Mouse (Mus musculus): Measurements from ENCODE around the gene Bora. TPM values are rescaled to one million over a fixed set of nuclear protein-coding genes. Genes with fewer than 3 reads are reported as not detected.
"Not testable (repeated sequence)": the region's sequence is repeated elsewhere in the genome, so short reads cannot be mapped to it uniquely, and the experiment has no call there.

The Bora gene
- 68.0 and 77.7 TPM in 2 replicates for polyA plus RNA-seq (2016; fragmentation: Nextera tagmentation; extraction: Ambion mirVana)

DNA sequence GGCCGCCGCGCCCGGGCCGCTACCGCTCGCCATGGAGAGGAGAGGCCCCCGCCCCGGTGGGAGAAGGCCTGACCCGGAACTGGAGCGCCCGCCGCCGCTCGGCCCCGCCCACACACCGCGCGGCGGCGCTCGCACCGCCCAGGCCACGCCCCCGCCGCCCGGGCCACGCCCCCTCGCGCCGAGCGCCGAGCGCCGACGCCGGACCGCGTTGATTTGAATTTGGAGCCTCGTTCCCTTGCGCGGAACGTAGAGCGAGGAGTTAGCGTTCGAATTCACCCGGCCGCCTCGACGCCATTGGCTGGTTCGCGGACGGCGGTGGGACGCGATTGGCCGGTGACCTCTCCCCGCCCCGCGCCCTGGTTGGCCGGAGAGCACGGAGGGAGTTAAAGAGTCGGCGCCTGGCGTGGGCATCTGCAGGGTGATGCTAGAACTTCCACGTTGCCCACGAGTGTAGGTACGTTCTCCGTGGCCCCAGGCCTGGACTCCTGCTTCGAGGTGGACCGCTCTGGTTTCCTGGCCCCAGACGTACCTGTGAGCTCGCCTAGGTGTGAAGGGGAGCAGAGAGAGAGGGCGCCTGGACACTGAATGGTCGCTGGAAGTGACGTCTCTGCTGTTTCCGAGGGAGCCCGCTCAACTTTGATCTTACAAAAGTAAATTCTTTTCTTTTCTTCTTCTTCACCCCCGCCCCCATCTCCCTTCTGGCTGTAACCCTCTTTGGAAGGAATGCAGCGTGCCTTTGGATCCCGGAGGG is at the start of gene Bora, which contains the start of gene Mzt1:
Gene Bora (plus strand): TSS at position 192 of the 751 bp plus-strand sequence.
Gene Mzt1 (minus strand): TSS at position 104 of the 751 bp plus-strand sequence.
- peak within 1 kb of the TSS; percentile 73 for H3K4me2 ChIP-seq
- H3K9me3 ChIP-seq: no peaks in the 10 kb centered on the region
- H3K9ac ChIP-seq: peak within 1 kb of the TSS; percentile 80
- peak within 1 kb of the TSS; percentile 87 for H3K4me3 ChIP-seq (replicated peaks)
- peaks cover 23% of the 10 kb centered on the region for H3K4me1 ChIP-seq
- no peaks in the 10 kb centered on the region; the same call in 1 of the 2 replicates for H3K36me3 ChIP-seq (replicated peaks)
- H3K27ac ChIP-seq: peak within 1 kb of the TSS; percentile 82
- peak; percentile 97 for ATAC-seq (ENCODE audit: low FRiP score)
- no peaks in the 10 kb centered on the region for H3K27me3 ChIP-seq
- under 1% methylated on average over 80 of the region's 81 CpGs for WGBS

DNA sequence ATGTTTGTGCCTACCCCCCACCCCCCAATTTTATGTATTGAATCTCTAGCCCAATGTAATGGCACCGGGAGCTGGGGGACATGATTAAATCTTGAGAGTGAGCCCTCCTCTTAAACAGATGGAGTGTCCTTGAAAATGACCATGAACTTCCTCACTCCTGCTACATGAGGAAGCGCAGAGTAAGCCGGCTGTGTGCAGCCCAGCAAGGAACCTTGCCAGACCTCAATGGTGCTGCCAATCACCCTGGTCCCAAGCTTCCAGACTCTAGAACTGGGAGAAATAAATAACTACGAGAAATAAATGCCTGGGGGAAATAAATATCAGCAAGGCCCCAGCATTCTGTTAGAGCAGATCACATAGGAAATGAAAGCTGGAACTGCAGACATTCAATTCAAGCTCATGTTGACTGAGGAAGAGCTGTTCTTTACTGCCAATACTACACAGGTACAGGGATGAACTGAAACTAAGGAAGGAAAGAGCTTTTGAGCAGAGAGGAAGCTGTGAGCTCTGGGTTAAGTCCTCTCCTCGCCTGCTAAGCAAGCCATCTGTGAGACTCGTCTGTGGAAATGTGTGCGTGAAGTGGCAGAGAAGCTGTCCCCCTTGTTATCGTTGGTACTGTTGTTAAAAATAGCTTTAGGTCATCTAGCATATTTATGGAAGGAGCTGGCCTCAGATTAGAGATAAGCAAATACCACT is 35.6 kb upstream of the Bora start:
- Histone ChIP-seq H3K9ac (no peak overlapping the region), H3K4me1 (no peaks in the 10 kb centered on the region), H3K4me3 (replicated peaks) (no peak overlapping the region), H3K27me3 (no peaks in the 10 kb centered on the region), H3K36me3 (replicated peaks) (no peaks in the 10 kb centered on the region), H3K4me2 (no peak overlapping the region), H3K9me3 (no peaks in the 10 kb centered on the region), H3K27ac (no peak overlapping the region)
- 82% methylated on average over 8 of the region's 8 CpGs for WGBS
- ATAC-seq (ENCODE audit: low FRiP score): no peak

DNA sequence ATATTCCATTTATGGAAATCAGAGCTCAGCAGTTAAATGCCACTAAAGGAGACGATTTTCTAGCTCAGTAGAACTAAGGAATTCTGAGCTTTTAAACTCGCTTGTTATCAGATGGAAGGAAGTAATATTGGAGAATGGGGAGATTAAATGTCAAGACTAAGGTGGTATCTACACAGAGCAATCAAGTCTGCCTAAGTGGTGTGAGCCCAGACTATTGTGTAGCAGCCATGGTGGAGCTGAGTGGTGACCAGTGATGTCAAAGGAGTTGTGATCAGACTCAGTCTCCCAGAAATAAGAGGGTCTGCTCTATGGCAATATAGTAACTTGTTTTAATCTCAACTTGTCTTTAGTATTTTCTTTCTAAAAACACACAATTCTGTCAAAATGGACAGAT is 35.1 kb upstream of the Bora start:
- no peak overlapping the region for H3K4me3 ChIP-seq (replicated peaks)
- H3K9me3 ChIP-seq: no peaks in the 10 kb centered on the region
- H3K36me3 ChIP-seq (replicated peaks): no peaks in the 10 kb centered on the region
- H3K4me2 ChIP-seq: no peak overlapping the region
- no peak overlapping the region for H3K27ac ChIP-seq
- WGBS: 77% methylated on average over 2 of the region's 2 CpGs
- no peaks in the 10 kb centered on the region for H3K27me3 ChIP-seq
- no peak overlapping the region for H3K9ac ChIP-seq
- ATAC-seq (ENCODE audit: low FRiP score): no peak
- no peaks in the 10 kb centered on the region for H3K4me1 ChIP-seq

DNA sequence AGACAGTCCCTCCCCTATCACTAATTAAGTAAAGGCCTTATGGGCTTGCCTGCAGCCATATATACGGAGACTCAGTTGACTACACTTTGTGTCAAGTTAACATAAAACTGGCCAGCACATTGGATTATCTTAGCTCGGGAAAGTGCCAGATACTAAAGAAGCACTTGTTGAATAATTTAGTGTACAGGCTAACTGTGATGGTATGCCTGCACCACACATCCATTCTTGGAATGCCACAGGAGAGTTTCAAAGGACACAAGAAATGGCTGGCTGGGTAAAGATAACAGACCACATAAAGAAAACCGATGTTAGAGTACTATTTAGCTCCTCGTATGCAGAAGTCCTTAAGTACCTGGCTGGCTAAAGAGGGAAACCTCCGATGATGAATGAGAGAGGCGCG is 27.3 kb upstream of the Bora start:
- Histone ChIP-seq H3K9me3 (no peaks in the 10 kb centered on the region), H3K4me3 (replicated peaks) (no peak overlapping the region), H3K27ac (no peak overlapping the region), H3K36me3 (replicated peaks) (no peaks in the 10 kb centered on the region), H3K9ac (no peak overlapping the region), H3K27me3 (no peaks in the 10 kb centered on the region), H3K4me2 (no peak overlapping the region), H3K4me1 (no peaks in the 10 kb centered on the region)
- 80% methylated on average over 7 of the region's 7 CpGs for WGBS
- ATAC-seq (ENCODE audit: low FRiP score): no peak

DNA sequence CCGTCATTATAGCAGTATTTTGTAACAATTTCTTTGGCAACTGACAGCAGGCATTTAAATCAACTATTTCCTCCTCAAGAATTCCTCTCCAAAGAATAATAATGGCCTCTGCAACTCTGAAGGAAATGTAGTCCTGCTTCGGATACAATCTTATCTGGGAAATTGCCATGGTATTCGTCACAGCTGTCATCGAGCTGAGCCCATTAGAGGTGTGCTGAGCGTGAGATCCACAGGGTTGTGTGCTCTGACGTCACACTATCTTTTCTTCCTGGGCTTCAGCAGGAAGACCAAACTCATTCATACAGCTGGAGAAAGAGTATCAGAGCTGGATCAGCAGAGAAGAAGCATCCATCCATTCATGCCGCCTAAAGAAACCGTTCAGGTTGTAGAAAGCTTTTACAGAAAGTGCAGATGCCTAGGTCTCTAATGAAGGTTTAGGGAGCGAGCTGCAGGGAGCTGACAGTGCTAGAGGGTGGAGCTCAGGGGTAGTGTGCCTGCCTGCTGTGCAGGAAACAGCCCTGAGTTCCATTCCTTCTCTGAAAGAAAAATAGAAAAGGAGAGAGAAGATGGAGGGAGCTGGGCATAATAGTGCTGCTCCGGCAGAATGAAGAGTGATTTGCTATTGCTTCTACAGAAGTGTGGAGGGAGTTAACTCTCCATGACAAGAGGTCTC is 26.8 kb upstream of the Bora start:
- Histone ChIP-seq H3K27me3 (no peaks in the 10 kb centered on the region), H3K9ac (no peak overlapping the region), H3K4me3 (replicated peaks) (no peak overlapping the region), H3K27ac (no peak overlapping the region), H3K9me3 (no peaks in the 10 kb centered on the region), H3K36me3 (replicated peaks) (no peaks in the 10 kb centered on the region), H3K4me2 (no peak overlapping the region), H3K4me1 (no peaks in the 10 kb centered on the region)
- no peak for ATAC-seq (ENCODE audit: low FRiP score)
- 69% methylated on average over 10 of the region's 10 CpGs for WGBS

DNA sequence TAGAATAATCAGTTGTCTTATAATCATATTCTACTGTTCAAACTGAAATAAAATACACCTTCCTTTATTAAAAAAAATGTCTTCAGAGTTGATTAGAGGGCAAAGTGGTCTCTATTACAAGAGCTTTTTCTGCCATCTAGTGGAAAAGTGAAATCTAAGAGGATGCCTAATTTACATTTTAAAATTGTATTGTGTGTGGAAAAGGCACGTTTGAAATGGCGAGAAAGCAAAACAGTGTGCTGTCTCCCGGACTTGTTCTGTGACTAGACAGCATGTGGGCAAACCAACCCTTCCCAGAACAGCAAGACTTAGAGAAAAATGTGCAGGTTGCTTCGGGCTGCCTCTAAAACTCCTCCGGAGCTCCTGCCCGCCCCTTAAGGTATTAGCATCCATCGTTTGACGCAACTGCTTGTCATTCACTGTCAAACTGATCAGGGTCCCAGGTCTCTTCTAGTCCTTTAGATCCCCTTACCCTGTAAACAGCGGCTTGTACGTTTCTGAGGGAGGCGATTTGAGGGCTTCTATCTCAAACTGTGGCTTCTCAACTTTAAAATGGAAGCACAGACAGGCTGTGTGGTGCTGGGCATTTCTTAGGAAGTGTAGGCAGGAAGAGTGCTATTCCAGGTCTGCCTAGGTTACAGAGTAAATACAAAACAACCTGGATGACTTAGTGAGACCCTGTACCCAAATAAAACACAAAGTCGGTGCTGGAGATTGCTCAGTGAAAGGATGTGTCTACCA is 23.5 kb upstream of the Bora start:
- ATAC-seq (ENCODE audit: low FRiP score): peak; percentile 48; the same call in 1 of the 2 replicates
- no peaks in the 10 kb centered on the region for H3K27me3 ChIP-seq
- H3K4me2 ChIP-seq: peak overlapping the region; percentile 42
- H3K9me3 ChIP-seq: no peaks in the 10 kb centered on the region
- H3K9ac ChIP-seq: no peak overlapping the region
- no peak overlapping the region for H3K27ac ChIP-seq
- no peaks in the 10 kb centered on the region for H3K4me1 ChIP-seq
- 44% methylated on average over 12 of the region's 12 CpGs for WGBS
- peak overlapping the region; percentile 23; the same call in 1 of the 2 replicates for H3K4me3 ChIP-seq (replicated peaks)
- H3K36me3 ChIP-seq (replicated peaks): no peaks in the 10 kb centered on the region

DNA sequence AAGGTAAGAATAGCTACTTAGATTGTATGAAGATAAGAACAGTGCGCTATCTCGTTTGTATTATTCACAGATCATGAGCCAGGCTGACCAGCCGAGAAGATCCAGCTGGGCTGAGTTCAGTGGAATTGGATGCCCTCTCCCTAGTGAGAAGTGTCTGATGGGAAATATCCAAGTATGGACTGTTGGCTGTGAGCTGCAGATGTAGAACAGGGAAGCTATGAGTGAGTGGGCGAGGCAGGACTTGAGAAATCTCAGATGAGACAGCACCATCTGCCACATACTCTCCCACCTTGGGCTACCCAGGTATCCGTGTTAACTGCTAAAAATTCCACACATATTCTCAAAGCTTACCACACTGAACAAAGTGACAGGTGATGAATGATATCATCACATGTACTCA is 16.0 kb upstream of the Bora start:
- H3K4me3 ChIP-seq (replicated peaks): no peak overlapping the region
- no peak overlapping the region for H3K27ac ChIP-seq
- 87% methylated on average over 5 of the region's 5 CpGs for WGBS
- no peaks in the 10 kb centered on the region for H3K27me3 ChIP-seq
- no peaks in the 10 kb centered on the region for H3K4me1 ChIP-seq
- H3K9me3 ChIP-seq: no peaks in the 10 kb centered on the region
- no peak overlapping the region for H3K9ac ChIP-seq
- ATAC-seq (ENCODE audit: low FRiP score): no peak
- peaks cover 13% of the 10 kb centered on the region for H3K36me3 ChIP-seq (replicated peaks)
- H3K4me2 ChIP-seq: no peak overlapping the region

DNA sequence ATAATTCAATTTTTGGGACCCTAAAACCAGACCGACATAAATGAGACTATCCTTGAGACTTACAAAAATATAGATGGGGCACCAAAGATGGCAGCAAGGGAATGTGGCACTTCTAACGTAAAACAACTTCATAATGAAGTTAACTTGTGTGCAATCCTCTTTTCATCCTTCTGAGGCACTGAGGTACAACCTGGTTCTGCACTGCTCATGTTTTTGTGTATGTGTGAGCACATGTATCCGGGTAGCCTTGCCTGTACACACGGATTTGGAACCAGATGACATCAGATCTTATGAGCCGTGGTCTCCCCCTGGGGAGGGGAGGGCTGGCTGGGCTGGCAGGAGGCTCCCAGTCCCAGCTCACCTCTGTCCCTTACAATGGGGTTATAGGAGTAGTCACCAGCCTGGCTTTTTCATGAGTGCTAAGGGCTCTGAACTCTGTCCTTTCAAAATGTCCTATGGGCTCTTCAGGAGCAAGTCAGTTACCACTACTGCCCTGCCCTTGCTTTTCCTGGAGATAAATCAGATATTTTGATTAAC is 14.6 kb upstream of the Bora start:
- Histone ChIP-seq H3K4me2 (no peak overlapping the region), H3K27me3 (no peaks in the 10 kb centered on the region), H3K27ac (no peak overlapping the region), H3K9ac (no peak overlapping the region), H3K4me1 (no peaks in the 10 kb centered on the region), H3K9me3 (no peaks in the 10 kb centered on the region), H3K36me3 (replicated peaks) (peaks cover 19% of the 10 kb centered on the region), H3K4me3 (replicated peaks) (no peak overlapping the region)
- WGBS: 88% methylated on average over 5 of the region's 5 CpGs
- no peak for ATAC-seq (ENCODE audit: low FRiP score)

DNA sequence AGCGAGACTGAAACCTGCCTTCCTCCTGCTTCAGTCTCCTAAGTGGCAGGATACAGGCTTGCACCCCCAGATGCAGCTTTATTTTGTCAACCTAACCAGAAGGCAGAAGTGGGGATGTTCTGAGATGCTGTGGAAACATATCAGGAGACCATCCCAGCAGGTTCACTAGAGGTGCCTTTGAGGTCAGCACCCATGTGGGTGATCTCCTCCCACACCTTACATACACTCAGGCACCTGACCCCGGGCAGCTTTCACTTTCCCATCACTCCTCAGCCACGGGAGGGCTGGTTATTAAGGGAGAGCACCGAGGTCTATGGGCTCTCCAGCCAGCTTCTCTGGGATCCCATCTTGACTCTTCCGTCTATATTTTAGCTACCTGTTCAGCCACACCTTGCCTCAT is 13.4 kb upstream of the Bora start:
- H3K4me1 ChIP-seq: no peaks in the 10 kb centered on the region
- H3K36me3 ChIP-seq (replicated peaks): peaks cover 20% of the 10 kb centered on the region
- H3K27ac ChIP-seq: no peak overlapping the region
- no peak overlapping the region for H3K4me2 ChIP-seq
- no peaks in the 10 kb centered on the region for H3K27me3 ChIP-seq
- WGBS: 86% methylated on average over 5 of the region's 5 CpGs
- no peak overlapping the region for H3K9ac ChIP-seq
- H3K9me3 ChIP-seq: no peaks in the 10 kb centered on the region
- ATAC-seq (ENCODE audit: low FRiP score): no peak
- H3K4me3 ChIP-seq (replicated peaks): no peak overlapping the region

DNA sequence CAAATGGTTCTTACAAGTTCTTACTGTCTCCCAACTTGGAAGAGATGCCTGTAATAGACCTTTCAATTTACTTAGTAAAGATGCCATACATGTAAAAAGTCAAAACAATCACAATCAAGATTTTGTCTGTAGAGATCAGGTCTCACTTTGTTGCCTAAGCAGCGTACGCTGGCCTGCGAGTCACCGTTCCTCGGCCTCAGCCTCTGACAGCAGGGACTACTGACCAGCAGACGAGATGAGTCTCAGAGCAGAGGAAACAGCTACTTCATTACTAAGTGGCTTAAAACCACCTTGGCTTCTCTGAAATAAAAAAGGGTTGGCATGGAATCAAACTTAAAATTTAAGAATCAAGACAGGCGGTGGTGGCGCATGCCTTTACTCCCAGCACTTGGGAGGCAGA is 11.2 kb upstream of the Bora start:
- H3K4me3 ChIP-seq (replicated peaks); H3K4me2 ChIP-seq; H3K9me3 ChIP-seq; H3K4me1 ChIP-seq; ATAC-seq (ENCODE audit: low FRiP score); H3K27ac ChIP-seq; H3K9ac ChIP-seq; H3K27me3 ChIP-seq: not testable (repeated sequence)
- WGBS: 92% methylated on average over 8 of the region's 8 CpGs
- H3K36me3 ChIP-seq (replicated peaks): peaks cover 32% of the 10 kb centered on the region

DNA sequence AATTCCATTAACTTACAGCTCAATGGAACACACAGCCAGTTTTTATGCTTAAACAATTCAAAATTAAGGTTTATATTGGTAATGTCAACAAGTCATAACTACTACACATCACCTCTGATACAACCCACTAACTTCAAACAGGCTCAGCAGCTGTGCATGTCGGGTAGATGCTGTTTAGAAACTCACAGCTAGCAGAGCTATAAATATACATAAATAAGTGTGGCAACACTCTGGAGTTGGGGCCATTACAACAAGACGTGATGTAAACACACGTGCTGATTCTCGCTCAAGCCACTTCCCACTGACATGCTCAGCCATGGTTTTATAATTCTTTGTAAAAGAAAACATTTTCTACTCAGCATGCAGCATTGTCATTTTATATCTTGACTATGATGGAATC is 10.0 kb upstream of the Bora start:
- Histone ChIP-seq H3K27ac (no peak overlapping the region), H3K27me3 (no peaks in the 10 kb centered on the region), H3K4me3 (replicated peaks) (no peak overlapping the region), H3K4me1 (no peaks in the 10 kb centered on the region), H3K4me2 (no peak overlapping the region), H3K9me3 (no peaks in the 10 kb centered on the region), H3K9ac (no peak overlapping the region), H3K36me3 (replicated peaks) (peaks cover 32% of the 10 kb centered on the region)
- WGBS: 83% methylated on average over 4 of the region's 4 CpGs
- ATAC-seq (ENCODE audit: low FRiP score): no peak

DNA sequence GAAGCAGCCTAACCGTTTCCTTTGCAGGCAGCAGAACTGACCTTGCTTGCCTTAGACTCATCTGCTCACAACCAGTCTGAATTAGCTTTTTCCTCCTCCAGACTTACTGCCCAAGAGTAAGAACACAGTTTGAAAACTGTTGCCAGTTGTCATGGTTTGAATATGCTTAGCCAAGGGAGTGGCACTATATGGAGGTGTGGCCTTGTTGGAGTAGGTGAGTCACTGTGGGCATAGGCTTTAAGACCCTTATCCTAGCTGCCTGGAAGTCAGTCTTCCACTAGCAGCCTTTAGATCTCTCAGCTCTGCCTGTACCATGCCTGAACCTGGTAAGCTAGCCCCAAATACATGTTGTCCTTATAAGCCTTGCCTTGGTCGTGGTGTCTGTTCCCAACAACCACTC is 8.3 kb upstream of the Bora start:
- Histone ChIP-seq H3K4me1 (no peaks in the 10 kb centered on the region), H3K4me3 (replicated peaks) (no peak overlapping the region), H3K9me3 (no peaks in the 10 kb centered on the region), H3K36me3 (replicated peaks) (peaks cover 28% of the 10 kb centered on the region), H3K4me2 (no peak overlapping the region), H3K27ac (no peak overlapping the region), H3K27me3 (no peaks in the 10 kb centered on the region), H3K9ac (no peak overlapping the region)
- 86% methylated on average over 2 of the region's 2 CpGs for WGBS
- no peak for ATAC-seq (ENCODE audit: low FRiP score)

All from forebrain, embryonic 12.5 days (tissue).